13 mouse cellular contexts compared by ENCODE assay signal in genomic region chr9:114650938-114651634, GRCm38 (mm10). TPM values are rescaled to one million over a fixed set of nuclear protein-coding genes. Genes with fewer than 3 reads are reported as not detected.
A peak's percentile ranks its signal among the peaks of the same experiment; 100 is the strongest.
DNase-seq lines count a peak whose midpoint lies in the region; ATAC-seq lines count a peak whose summit lies in the region.
"Had no signal": no experiment of that assay in that cellular context is flagged by ENCODE, and none has a peak within 500 bp of the region (broad histone marks: within the 10 kb centered on the region; RNA-seq: fewer than 3 reads in every experiment).

No protein-coding gene starts in this region.

- no peak overlapping the region for H3K4me3 ChIP-seq in heart, embryonic 14.5 days (ENCODE audit: control insufficient read depth in 1 of 2, insufficient read depth in 1 of 2, low read depth in 1 of 2, low read length in 2 of 2)
- no peak overlapping the region for H3K4me3 ChIP-seq in intestine, embryonic 16.5 days (ENCODE audit: low read length)
- H3K4me3 ChIP-seq: midbrain, embryonic 13.5 days had no signal

- H3K9ac ChIP-seq in heart, embryonic 14.5 days (ENCODE audit: low read length): no peak overlapping the region
- H3K9ac ChIP-seq in intestine, embryonic 16.5 days (ENCODE audit: low read depth, low read length): no peak overlapping the region
- H3K9ac ChIP-seq: midbrain, embryonic 13.5 days had no signal

- H3K4me2 ChIP-seq in heart, embryonic 14.5 days (ENCODE audit: low read length): peak overlapping the region; percentile 30; the same call in 1 of the 2 replicates
- H3K4me2 ChIP-seq in intestine, embryonic 16.5 days (ENCODE audit: low read depth, low read length): peak overlapping the region; percentile 17; the same call in 1 of the 2 replicates
- H3K4me2 ChIP-seq: midbrain, embryonic 13.5 days had no signal

- no peaks in the 10 kb centered on the region for H3K36me3 ChIP-seq in heart, embryonic 14.5 days (ENCODE audit: control insufficient read depth, insufficient read depth, low read length)
- no peaks in the 10 kb centered on the region for H3K36me3 ChIP-seq in intestine, embryonic 16.5 days (ENCODE audit: control insufficient read depth, insufficient read depth, low read length)
- H3K36me3 ChIP-seq in splenic B cell, adult 2 months (ENCODE audit: control insufficient read depth, insufficient read depth, low read length, poor library complexity, severe bottlenecking): no peaks in the 10 kb centered on the region
- H3K36me3 ChIP-seq: midbrain, embryonic 13.5 days had no signal

- 0 out of 2 replicates have a peak, but pooled peaks cover 2% of the 10 kb centered on the region for H3K9me3 ChIP-seq in heart, embryonic 14.5 days (ENCODE audit: control insufficient read depth, low read length)
- no peaks in the 10 kb centered on the region for H3K9me3 ChIP-seq in intestine, embryonic 16.5 days (ENCODE audit: control insufficient read depth, low read length)
- H3K9me3 ChIP-seq: midbrain, embryonic 13.5 days had no signal

- H3K27me3 ChIP-seq in heart, embryonic 14.5 days (ENCODE audit: control insufficient read depth, insufficient read depth, low read length): no peaks in the 10 kb centered on the region
- H3K27me3 ChIP-seq in intestine, embryonic 16.5 days (replicated peaks; ENCODE audit: control insufficient read depth, insufficient read depth, low read length): no peaks in the 10 kb centered on the region
- H3K27me3 ChIP-seq in splenic B cell, adult 2 months (ENCODE audit: control insufficient read depth, insufficient read depth, low read length, poor library complexity, severe bottlenecking): no peaks in the 10 kb centered on the region

- intact Hi-C loops in heart, postnatal 25 days (cut with DNase I): loop anchor here (5.0 kb wide), 1 partner anchor 56 kb away; no protein-coding TSS in a partner anchor

- DNase-seq in heart, postnatal 25 days (ENCODE audit: low spot score): no peak
- peak; percentile 17 for DNase-seq in thymus, postnatal 25 days
- DNase-seq in thymus, adult 18-20 months: no peak
- peak; percentile 62 for DNase-seq in splenic B cell, adult 2 months (ENCODE audit: low read depth, low spot score)
- no peak for DNase-seq in yolk sac, embryonic 10.5 days (ENCODE audit: low spot score)
- DNase-seq in cerebellum, postnatal 25 days: no peak
- DNase-seq: adrenal gland, postnatal 14 days; cerebellum, adult 11 months; gastrocnemius, postnatal 25 days; kidney, adult 2 months had no signal

- no peak overlapping the region for H3K27ac ChIP-seq in heart, embryonic 14.5 days (replicated peaks in 1 of 2; ENCODE audit: control insufficient read depth in 1 of 2, insufficient read depth in 1 of 2, low read depth in 2 of 2, low read length in 2 of 2)
- no peak overlapping the region for H3K27ac ChIP-seq in intestine, embryonic 16.5 days (ENCODE audit: low read length)
- H3K27ac ChIP-seq: midbrain, embryonic 13.5 days had no signal

- no peak for ATAC-seq in heart, embryonic 14.5 days (ENCODE audit: insufficient number of reproducible peaks, insufficient read depth, low FRiP score, low read depth)
- ATAC-seq in intestine, embryonic 16.5 days: no peak
- ATAC-seq: midbrain, embryonic 13.5 days had no signal

- no peaks in the 10 kb centered on the region for H3K4me1 ChIP-seq in heart, embryonic 14.5 days (ENCODE audit: control insufficient read depth in 2 of 2, insufficient read depth in 2 of 2, low read length in 2 of 2)
- H3K4me1 ChIP-seq in intestine, embryonic 16.5 days (ENCODE audit: control insufficient read depth, insufficient read depth, low read length): no peaks in the 10 kb centered on the region
- H3K4me1 ChIP-seq: midbrain, embryonic 13.5 days had no signal

- 48% methylated on average over 21 of the region's 21 CpGs for WGBS in heart, embryonic 14.5 days
- WGBS in intestine, embryonic 16.5 days: 57% methylated on average over 21 of the region's 21 CpGs

RNA-seq across cellular contexts. Expression of gene Cnot10, which starts 11.1 kb away (rescaled TPM):
- polyA plus RNA-seq in heart, embryonic 14.5 days (2014; fragmentation: Nextera tagmentation; extraction: Ambion mirVana): 34.5 and 36.4 TPM in 2 replicates
- 10 to 100 TPM; 19.7 to 21.8 TPM for total RNA-seq in heart, postnatal 25 days (2021)
- 49.3 and 50.0 TPM in 2 replicates for polyA plus RNA-seq in intestine, embryonic 16.5 days (2015; fragmentation: Nextera tagmentation; extraction: Ambion mirVana)

RNA-seq across cellular contexts. Expression of gene Dync1li1, which starts 37.5 kb away (rescaled TPM):
- polyA plus RNA-seq in heart, embryonic 14.5 days (2014; fragmentation: Nextera tagmentation; extraction: Ambion mirVana): 80.1 and 82.5 TPM in 2 replicates
- 10 to 100 TPM; 72.6 to 75.8 TPM for total RNA-seq in heart, postnatal 25 days (2021)
- 48.1 and 52.2 TPM in 2 replicates for polyA plus RNA-seq in intestine, embryonic 16.5 days (2015; fragmentation: Nextera tagmentation; extraction: Ambion mirVana)

Comparison
In these comparisons a context has a peak if more than half of its experiments do, and no peak if none do; other contexts are left out.
1. DNase-seq: peak in thymus, postnatal 25 days (single experiment) and splenic B cell, adult 2 months (single experiment); none in heart, postnatal 25 days (single experiment), thymus, adult 18-20 months (0 of 2), yolk sac, embryonic 10.5 days (single experiment) and cerebellum, postnatal 25 days (0 of 2).